ENCODE assay signal across 8 mouse cellular contexts in the genomic region with DNA sequence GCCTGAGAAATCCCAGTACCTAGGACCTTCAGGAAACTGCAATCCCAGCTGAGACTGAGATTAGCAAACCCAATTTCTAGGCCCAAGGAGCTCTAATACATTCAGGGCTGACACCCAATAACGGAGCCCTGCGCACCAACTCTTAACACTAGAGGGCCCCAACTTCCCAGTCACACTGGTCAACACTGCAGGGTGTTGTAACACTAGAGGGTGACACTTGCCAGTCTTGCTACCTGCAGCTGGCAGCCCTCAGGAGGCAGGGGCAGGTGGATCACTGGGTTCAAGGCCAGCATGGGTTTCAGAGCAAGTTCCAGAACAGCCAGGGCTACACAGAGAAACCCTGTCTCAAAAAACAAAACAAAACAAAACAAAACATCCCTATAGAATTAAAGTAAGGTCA. TPM values are rescaled to one million over a fixed set of nuclear protein-coding genes. Genes with fewer than 3 reads are reported as not detected.
DNase-seq lines count a peak whose midpoint lies in the region; ATAC-seq and TF ChIP-seq lines count a peak whose summit lies in the region.

No protein-coding gene starts in this region.

- no peaks in the 10 kb centered on the region for H3K9me3 ChIP-seq in lung, postnatal 0 days (ENCODE audit: low read length)

- peaks cover 39% of the 10 kb centered on the region for H3K79me3 ChIP-seq in C2C12 (ENCODE audit: low read depth)

- peaks cover 42% of the 10 kb centered on the region for H3K79me2 ChIP-seq in C2C12 (ENCODE audit: control insufficient read depth, insufficient read depth)

- in situ Hi-C loops in Patski (cut with MboI; ENCODE audit: low pct_unique_long_range_greater_than_20kb) = no loop called here

- H3K4me1 ChIP-seq in kidney, adult 2 months (ENCODE audit: control insufficient read depth, insufficient read depth, low read length) = peaks cover 3% of the 10 kb centered on the region; the same call in 1 of the 2 replicates
- no peaks in the 10 kb centered on the region for H3K4me1 ChIP-seq in lung, postnatal 0 days (ENCODE audit: insufficient read depth, low read depth, low read length)

- H3K4me2 ChIP-seq in lung, postnatal 0 days (replicated peaks; ENCODE audit: low read depth, low read length) = no peak overlapping the region

- no peak for TF ChIP-seq POLR2A in kidney, adult 2 months (IDR thresholded peaks at IDR 0.05; ENCODE audit: low read depth, low read length)

- H3K36me3 ChIP-seq in C2C12 (ENCODE audit: control insufficient read depth, insufficient read depth) = peaks cover 8% of the 10 kb centered on the region
- no peaks in the 10 kb centered on the region for H3K36me3 ChIP-seq in kidney, adult 2 months (ENCODE audit: control insufficient read depth, insufficient read depth, low read length)
- H3K36me3 ChIP-seq in lung, postnatal 0 days (ENCODE audit: insufficient read depth, low read length) = no peaks in the 10 kb centered on the region

- WGBS in kidney, adult 2 months = 18% methylated on average over 2 of the region's 2 CpGs
- 8% methylated on average over 2 of the region's 2 CpGs for WGBS in lung, postnatal 0 days

- TF ChIP-seq EP300 in lung, postnatal 0 days (IDR thresholded peaks at IDR 0.05) = no peak

- H3ac ChIP-seq in C2C12 (ENCODE audit: control insufficient read depth, insufficient read length, low read depth) = no peak overlapping the region

- H3K27ac ChIP-seq in kidney, adult 2 months (ENCODE audit: insufficient read depth, low read depth, low read length) = no peak overlapping the region
- H3K27ac ChIP-seq in lung, postnatal 0 days (ENCODE audit: low read length) = peak overlapping the region; percentile 8; the same call in 1 of the 2 replicates

- ATAC-seq in Patski = peak; percentile 80
- ATAC-seq in lung, postnatal 0 days = peak; percentile 75
- ATAC-seq in neutrophil, adult 5-6 weeks (ENCODE audit: extremely low read depth, insufficient number of reproducible peaks, low FRiP score, poor library complexity, severe bottlenecking) = peak; percentile 82
- ATAC-seq in frontal cortex, adult (ENCODE audit: low TSS enrichment) = no peak

- H3K27me3 ChIP-seq in C2C12 (ENCODE audit: control insufficient read depth, insufficient read depth, insufficient read length) = no peaks in the 10 kb centered on the region
- no peaks in the 10 kb centered on the region for H3K27me3 ChIP-seq in Patski
- H3K27me3 ChIP-seq in kidney, adult 2 months (replicated peaks; ENCODE audit: control insufficient read depth, insufficient read depth, low read length) = no peaks in the 10 kb centered on the region
- H3K27me3 ChIP-seq in lung, postnatal 0 days (replicated peaks; ENCODE audit: insufficient read depth, low read length) = no peaks in the 10 kb centered on the region

- no peak for DNase-seq in Patski (ENCODE audit: low read depth, low spot score)
- DNase-seq in embryo, embryonic 11 days = peak; percentile 68
- peak; percentile 39 to 47 for DNase-seq in heart, adult 9 months (ENCODE audit: low spot score in 2 of 2)
- DNase-seq in kidney, adult 2 months = peak; percentile 80
- DNase-seq in lung, postnatal 0 days (ENCODE audit: low spot score) = peak; percentile 91

- CTCF ChIA-PET in Patski (lab: Charles Lee) = interaction anchor here (0.8 to 3.7 kb wide), 17 partner anchors 9 to 112 kb away, joined by 3 to 38 read pairs (median 4); a partner anchor contains a TSS

- TF ChIP-seq CTCF in C2C12 (IDR thresholded peaks at IDR 0.05; ENCODE audit: control insufficient read depth, insufficient read depth, insufficient read length) (peak; percentile 85), Patski (IDR thresholded peaks at IDR 0.05) (peak; percentile 75)
- TF ChIP-seq CTCF in kidney, adult 2 months (conservative IDR thresholded peaks at IDR 0.05; ENCODE audit: insufficient read depth, insufficient read length, low read depth, low read length) = peak; percentile 81
- TF ChIP-seq CTCF in lung, postnatal 0 days (IDR thresholded peaks at IDR 0.05) = peak; percentile 86

- H3K4me3 ChIP-seq in C2C12 (ENCODE audit: insufficient read depth, poor library complexity, severe bottlenecking) = no peak overlapping the region
- no peak overlapping the region for H3K4me3 ChIP-seq in kidney, adult 2 months (ENCODE audit: insufficient read depth, low read depth, low read length)
- H3K4me3 ChIP-seq in lung, postnatal 0 days (ENCODE audit: low read depth, low read length) = no peak overlapping the region

- POLR2A ChIA-PET in Patski (lab: Charles Lee) = no interaction called here

- H3K9ac ChIP-seq in lung, postnatal 0 days (replicated peaks; ENCODE audit: low read depth) = no peak overlapping the region

TF ChIP-seq in C2C12, 6 proteins besides CTCF, POLR2A, EP300 and RAD21:
- TF ChIP-seq MAX (IDR thresholded peaks at IDR 0.05) (no peak), MYOG (IDR thresholded peaks at IDR 0.05; ENCODE audit: control insufficient read depth, extremely low read depth, insufficient read length) (no peak), FOSL1 (IDR thresholded peaks at IDR 0.05; ENCODE audit: insufficient read depth, low read length, poor library complexity, severe bottlenecking) (no peak), USF1 (IDR thresholded peaks at IDR 0.05; ENCODE audit: low read depth) (no peak), MYOD1 (IDR thresholded peaks at IDR 0.05; ENCODE audit: control insufficient read depth, insufficient read length, low read depth) (no peak)

RNA-seq across cellular contexts. Expression of a gene that starts 0.6 kb away (rescaled TPM):
- polyA plus RNA-seq in C2C12 (2012; fragmentation: generic; extraction: Trizol) (29.6 TPM), Patski (2021) (127 TPM)
- 72.5 and 74.7 TPM in 2 replicates for polyA plus RNA-seq in kidney, adult 2 months (2012; rRNA removed)
- 61.7 and 64.5 TPM in 2 replicates for polyA plus RNA-seq in lung, postnatal 0 days (2015; fragmentation: Nextera tagmentation; extraction: Ambion mirVana)
- 93.1 and 104 TPM in 2 replicates for total RNA-seq in neutrophil, adult 5-6 weeks (2017)

RNA-seq across cellular contexts. Expression of a gene that starts 8.9 kb away (rescaled TPM):
- polyA plus RNA-seq in C2C12 (2012; fragmentation: generic; extraction: Trizol) (19.9 TPM), Patski (2021) (28.2 TPM)
- 25.4 and 27.5 TPM in 2 replicates for polyA plus RNA-seq in kidney, adult 2 months (2012; rRNA removed)
- polyA plus RNA-seq in lung, postnatal 0 days (2015; fragmentation: Nextera tagmentation; extraction: Ambion mirVana) = 10.0 and 10.3 TPM in 2 replicates
- 3.3 and 3.4 TPM in 2 replicates for total RNA-seq in neutrophil, adult 5-6 weeks (2017)
